Mouse (Mus musculus): ENCODE measurements around the gene Clta.

The Clta gene

DNA sequence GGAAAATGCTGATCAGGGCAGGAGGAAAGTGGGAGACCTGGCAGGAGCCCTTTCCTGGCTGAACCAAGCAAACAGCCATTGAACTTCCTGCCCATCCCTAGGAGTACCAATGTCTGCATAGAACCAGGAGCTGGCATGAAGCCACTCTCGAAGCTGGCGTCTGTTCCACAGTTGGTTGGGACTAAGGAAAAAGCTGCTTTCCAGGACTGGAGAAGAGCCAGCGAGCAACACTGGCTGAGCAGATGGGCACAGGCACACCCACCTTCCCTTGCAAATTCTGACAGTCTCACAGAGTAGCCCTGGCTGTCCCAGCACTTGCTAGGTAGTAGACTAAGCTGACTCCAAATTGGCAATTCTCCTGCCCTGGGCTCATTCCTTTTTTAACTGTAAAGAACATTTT is 24.5 kb upstream of the Clta start:
- CTCF ChIA-PET = interaction anchor here (1.0 to 2.2 kb wide), 2 partner anchors 21 to 73 kb away, joined by 3 to 6 read pairs; no protein-coding TSS in a partner anchor

DNA sequence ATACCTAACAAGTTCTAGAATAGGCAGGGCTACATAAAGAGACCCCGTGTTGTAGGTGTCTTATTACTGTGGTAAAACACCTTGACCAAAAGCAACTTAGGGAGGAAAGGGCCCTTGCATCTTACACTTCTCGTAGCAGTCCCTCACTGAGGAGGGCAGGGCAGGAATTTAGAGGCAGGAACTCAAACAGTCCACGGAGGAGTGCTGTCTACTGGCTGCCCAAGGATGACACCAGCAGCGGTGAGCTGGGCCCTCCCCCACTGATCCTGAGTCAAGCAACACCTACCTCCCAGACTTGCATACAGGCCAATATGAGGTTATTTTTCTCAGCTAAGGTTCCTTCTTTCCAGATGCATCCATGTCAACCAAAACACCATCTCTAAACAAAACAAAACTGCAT is 24.0 kb upstream of the Clta start:
- CTCF ChIA-PET = interaction anchor here (1.0 to 3.9 kb wide), 3 partner anchors 22 to 73 kb away, joined by 3 to 27 read pairs (median 6); no protein-coding TSS in a partner anchor

DNA sequence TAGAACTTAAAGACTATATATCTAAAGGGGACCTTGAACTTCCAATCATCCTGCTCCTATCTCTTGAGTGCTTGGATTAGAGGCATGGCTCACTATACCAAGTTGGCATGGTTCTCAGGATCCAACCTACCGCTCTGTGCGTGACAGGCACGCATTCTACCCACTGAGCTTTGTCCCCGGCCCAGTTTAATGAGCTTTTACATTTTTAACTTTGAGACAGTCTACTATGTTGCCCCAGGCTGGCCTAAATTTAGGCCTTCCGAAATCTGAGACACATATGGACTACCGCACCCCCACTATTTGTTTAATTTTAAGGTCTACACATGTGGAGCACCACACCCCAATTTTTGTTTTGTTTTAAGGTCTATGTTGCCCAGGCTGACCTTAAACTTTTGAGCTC is 23.4 kb upstream of the Clta start:
- CTCF ChIA-PET = interaction anchor here (1.0 to 3.9 kb wide), 3 partner anchors 23 to 74 kb away, joined by 3 to 27 read pairs (median 6); no protein-coding TSS in a partner anchor

DNA sequence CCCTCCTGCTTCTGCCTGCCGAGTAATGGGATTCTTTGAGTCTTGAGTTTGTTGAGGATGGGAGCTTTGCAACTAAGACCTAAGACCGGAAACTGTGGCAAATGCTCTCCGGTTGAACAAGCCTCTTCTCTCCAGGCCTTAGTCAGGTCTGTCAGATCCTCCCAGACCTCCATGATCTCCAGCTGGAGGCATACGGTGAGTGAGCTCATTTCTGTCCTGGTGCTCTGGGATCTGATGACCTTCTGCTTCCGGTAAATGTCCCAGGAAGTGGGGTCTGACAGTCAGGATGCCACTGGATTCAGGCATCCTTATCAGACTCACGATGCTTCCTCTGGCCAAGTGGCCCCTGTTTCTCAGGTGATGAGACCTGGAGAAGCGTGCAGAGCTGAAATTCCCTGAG is 23.0 kb upstream of the Clta start:
- CTCF ChIA-PET = interaction anchor here (2.2 to 3.9 kb wide), 2 partner anchors 56 to 74 kb away, joined by 6 to 27 read pairs; no protein-coding TSS in a partner anchor

DNA sequence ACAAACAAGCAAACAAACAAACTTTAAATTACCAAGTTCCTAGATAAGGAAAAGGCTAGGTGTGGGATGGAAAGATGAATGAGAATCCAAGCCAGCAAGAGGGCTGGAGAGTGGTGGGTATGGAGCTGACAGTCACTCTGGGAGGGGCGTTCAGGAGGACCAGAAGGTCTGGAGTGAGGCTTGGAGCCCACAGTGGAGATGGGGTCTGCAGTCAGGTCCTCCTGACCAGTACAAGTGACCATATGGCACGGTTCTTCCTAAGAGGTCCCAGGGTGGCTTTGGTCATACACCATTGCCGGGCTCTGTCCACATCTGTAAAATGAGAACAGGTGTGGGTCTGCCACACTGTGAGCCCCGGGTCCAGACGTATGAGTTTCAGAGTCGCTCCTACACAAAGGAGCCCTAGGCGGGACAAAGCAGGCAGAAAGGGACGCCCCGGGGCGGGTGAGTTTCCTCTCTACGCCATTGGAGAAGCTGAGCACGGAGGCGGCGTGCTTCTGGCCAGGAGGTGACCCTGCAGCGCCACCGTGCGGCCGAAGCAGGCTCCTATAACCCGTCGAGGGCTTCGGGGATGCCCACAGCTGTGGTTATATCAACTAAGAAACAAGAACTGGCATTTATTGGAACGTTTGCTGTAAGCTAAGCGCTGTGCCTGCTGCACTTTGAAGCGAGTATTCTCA is 22.1 kb upstream of the Clta start:
- CTCF ChIA-PET = interaction anchor here (0.6 to 3.9 kb wide), 4 partner anchors 10 to 75 kb away, joined by 3 to 27 read pairs (median 6); no protein-coding TSS in a partner anchor

DNA sequence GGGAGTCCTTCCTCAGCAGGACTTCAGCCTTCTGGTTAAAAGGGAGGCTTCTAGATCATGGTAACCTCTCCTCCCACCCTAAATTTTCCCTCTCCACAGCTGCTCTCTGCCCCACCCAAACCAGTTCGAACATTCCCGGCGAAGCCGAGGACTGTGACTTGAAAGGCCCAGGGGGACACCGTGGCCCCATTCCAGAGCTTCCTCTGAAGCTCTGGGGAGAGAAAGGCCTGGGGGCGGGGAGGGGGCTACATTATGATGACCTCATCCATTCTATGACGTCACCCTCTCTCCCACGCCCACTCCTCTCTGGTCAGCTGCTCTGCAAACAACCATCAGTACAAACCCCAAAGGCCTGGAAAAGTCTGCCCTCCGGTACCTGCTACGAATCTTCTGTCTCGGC is 21.1 kb upstream of the Clta start, which contains the start of gene Ccin:
TSS of gene Ccin (plus strand) at position 303 of the 400 bp plus-strand sequence.
- CTCF ChIA-PET = interaction anchor here (3.9 kb wide), 1 partner anchor 58 kb away, joined by 27 read pairs; no protein-coding TSS in a partner anchor

DNA sequence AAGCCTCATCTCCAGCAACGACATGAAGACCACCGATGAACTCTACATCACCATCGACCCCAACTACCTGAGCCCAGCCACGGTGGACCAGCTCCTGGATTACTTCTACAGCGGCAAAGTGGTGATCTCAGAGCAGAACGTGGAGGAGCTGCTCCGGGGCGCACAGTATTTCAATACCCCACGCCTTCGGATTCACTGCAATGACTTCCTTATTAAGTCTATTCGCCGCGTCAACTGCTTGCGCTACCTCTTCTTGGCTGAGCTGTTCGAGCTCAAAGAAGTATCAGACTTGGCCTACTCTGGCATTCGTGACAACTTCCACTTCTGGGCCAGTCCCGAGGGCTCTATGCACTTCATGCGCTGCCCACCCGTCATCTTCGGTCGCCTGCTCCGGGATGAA is 20.5 kb upstream of the Clta start:
- CTCF ChIA-PET = interaction anchor here (3.9 kb wide), 1 partner anchor 59 kb away, joined by 27 read pairs; no protein-coding TSS in a partner anchor

DNA sequence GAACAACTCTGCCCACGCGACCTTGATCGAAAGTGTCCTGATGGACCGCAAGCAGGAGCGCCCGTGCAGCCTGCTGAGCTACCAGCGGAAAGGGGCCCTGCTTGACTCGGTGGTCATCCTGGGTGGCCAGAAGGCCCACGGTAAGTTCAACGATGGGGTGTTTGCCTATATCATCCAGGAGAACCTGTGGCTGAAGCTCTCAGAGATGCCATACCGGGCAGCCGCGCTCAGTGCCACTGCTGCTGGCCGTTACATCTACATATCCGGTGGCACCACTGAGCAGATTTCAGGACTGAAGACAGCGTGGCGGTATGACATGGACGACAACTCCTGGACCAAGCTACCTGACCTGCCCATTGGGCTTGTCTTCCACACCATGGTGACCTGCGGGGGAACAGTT is 19.9 kb upstream of the Clta start:
- CTCF ChIA-PET = interaction anchor here (3.9 kb wide), 1 partner anchor 59 kb away, joined by 27 read pairs; no protein-coding TSS in a partner anchor

DNA sequence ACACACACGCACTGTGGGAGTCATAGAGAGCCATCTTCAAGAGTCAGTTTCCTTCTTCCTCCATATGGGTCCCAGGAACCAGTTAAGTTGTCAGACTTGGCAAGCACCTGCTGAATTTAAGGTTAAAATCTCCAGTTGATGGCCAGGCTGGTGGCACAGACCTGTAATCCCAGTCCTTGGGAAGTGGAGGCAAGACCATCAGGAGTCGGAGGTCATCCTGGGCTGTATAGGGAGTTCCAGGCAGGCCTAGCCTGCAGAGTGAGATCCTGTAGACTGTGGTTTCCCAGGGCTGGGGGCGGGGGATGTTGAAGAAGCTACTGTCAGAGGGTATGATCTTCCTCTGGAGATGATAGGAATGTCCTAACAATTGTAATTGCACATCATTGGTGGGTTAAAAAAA is 15.3 kb upstream of the Clta start:
- CTCF ChIA-PET = no interaction called here

DNA sequence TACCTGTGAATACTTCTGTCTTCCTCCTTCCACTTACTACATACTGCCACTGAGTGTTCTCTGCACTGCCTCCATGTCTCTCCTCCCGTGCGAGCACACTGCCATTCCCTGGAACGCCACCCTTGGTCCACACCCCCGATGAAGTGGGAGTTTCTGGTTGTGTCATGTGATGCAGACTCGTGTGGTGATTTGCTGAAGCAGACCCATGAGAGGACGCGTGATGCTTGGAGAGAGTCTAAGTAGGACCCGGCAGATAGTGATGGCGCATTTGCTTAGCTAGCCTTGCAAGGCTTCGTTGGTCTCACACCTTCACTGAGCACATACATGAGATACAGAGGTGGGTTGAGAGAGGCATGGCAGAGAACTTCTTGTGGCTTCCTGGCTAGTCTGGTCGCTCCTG is 11.2 kb upstream of the Clta start:
- CTCF ChIA-PET = no interaction called here

DNA sequence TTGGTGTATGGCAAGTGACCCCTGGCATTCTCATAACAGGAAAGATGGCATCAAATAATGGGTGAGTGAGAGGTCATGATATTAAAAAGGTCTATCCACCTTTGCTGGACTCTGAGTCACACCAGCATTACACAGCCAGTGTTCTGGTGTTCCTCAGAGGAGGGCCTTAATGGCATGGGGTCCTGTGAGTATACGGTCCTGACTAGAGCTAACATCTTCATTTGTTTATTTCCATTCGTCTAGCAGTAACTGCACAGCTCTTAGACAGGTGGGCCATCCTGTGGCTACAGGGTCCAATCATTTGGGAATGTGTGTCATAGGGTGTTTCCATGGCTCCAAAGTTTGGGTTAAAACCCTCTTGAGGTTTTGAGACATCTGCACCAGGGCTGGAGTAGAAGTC is 9.9 kb upstream of the Clta start:
- CTCF ChIA-PET = no interaction called here

DNA sequence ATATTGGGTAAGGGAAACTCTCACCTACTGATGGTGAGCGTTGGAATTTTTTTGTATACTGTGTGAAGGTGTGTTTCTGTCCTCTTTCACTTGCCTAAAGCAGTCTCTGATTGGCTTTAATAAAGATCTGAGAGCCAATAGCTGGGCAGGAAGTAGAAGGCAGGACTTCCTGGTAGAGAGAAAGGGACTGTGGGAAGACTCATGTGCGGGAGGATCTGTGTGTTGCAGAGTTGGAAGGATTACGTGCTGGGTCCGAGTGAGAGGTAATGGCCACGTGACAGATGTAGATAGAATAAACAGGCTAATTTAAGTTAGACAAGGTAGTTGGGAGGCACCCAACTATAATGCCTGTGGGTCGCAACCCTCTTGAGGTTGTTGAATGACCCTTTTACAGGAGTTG is 630 bp upstream of the Clta start:
- CTCF ChIA-PET = no interaction called here

DNA sequence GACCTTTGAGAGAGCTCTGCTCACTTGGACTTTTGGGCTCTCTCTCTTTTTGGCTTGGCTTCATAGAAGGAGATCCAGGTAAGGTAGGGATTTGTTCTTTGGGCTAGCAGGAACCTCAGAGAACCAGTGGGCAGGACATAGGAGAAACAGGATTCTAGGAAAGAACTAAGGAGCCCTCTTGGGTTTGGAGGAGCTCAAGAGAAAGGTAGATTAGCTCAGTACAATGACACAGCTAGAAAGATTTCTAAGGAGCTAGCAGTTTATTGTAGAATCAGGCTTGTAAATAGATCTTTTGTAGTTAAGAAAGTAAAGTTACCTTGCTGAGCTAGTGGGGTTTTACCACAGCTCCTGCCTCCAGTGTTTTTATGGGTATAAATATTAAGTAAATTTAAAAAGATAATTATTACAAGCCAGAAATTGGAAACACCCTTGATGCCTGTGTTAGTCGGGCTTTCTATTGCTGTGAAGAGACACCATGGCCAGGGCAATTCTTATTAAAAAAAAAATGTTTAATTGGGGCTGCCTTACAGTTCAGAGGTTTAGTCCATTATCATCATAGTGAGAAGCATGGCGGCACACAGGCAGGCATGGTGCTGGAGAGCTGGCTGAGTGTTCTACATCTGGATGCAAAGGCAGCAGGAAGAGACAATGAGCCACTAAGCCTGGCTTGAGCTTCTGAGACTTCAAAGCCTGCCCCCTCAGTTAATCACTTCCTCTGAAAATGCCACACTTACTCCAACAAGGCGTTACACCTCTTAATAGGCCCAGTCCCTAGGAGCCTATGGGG is 564 bp downstream of the Clta start:
- CTCF ChIA-PET = no interaction called here

DNA sequence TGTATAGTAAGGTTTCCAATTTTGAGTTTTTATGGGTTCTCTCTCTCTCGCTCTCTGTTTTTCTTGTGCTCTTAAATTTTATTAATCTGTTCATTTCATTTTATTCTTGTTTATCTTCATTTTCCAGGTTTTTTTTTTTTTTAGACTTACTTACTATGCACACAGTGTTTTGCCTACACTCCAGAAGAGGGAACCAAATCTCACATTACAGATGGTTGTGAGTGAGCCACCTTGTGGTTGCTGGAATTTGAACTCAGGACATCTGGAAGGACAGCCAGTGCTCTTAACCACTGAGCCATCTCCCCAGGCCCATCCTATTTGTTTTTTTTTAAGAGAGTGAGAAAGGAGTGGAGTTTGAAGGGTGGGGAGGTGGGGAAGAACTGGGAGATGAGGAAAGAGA is 5.9 kb downstream of the Clta start:
- CTCF ChIA-PET = no interaction called here

DNA sequence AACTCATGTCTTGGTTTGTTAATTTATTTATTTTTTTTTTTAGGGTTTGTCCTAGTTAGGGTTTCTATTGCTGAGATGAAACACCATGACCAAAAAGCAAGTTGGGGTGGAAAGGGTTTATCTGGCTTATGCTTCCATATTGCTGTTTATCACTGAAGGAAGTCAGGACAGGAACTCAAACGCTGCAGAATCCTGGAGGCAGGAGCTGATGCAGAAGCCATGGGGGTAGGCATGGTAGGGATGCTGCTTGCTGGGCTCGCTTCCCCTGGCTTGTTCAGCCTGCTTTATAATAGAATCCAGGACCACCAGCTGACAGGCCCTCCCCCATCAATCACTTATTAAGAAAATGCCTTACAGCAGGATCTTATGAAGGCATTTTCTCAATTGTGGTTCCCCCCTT is 6.6 kb downstream of the Clta start:
- CTCF ChIA-PET = no interaction called here

DNA sequence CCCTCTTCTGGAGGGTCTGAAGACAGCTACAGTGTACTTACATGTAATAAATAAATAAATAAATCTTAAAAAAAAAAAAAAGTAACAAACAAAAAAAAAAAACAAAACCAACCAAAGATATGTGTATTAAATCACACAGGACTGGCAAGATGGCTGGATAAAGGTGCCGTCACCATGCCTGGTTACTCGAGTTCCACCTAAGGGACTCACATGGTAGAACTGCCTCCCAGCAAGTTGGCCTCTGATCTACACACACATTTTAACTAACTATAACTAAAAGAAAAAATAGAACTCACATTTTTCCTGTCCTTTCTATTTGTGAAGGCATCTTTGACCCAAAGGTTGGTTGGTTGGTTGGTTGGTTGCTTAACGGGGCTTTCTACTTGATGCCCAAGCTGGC is 7.5 kb downstream of the Clta start:
- CTCF ChIA-PET = interaction anchor here (0.6 kb wide), 3 partner anchors 47 to 93 kb away, joined by 3 to 5 read pairs (median 4); no protein-coding TSS in a partner anchor

DNA sequence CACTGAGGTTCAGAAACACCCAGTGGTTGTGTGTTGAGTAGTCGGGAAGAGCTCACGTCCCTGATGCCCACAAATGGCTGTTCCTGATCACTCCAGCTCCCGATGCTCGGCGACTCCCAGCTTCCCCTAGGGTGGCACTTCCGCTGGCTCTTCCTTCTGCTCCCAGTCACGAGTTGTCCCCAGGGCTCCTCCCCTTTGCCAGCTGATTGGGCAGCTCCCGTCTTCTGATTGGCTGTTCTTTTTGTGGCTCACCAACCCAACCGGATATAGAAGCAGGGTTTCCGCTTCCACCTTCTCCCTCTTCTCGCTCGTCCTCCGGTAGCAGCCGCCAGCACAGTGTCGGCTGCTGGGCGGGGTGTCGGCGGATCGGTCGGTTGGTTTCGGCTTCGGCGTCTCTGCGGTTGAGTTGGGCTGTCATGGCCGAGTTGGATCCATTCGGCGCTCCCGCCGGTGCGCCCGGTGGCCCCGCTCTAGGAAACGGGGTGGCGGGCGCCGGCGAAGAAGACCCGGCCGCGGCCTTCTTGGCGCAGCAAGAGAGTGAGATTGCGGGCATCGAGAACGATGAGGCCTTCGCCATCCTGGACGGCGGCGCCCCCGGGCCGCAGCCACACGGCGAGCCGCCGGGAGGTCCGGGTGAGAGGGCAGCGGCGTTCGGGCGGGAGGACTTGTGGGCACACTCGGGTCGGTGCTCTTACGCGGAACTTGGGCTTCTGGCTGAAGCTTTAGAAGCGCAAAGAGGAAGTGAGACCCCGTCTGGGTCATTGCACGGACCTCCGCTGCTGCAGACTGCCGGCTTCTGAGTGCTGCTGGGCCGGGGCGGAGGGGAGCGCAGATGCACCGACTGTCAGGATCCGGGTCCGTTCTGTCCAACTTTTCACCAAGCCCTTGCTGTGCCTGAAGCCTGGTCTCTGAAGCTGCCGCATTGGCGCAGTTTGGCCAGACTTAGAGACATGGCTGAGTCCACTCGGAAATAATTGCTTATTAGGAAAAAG is 8.4 kb downstream of the Clta start:
- CTCF ChIA-PET = interaction anchor here (0.6 kb wide), 1 partner anchor 48 kb away, joined by 4 read pairs; no protein-coding TSS in a partner anchor

DNA sequence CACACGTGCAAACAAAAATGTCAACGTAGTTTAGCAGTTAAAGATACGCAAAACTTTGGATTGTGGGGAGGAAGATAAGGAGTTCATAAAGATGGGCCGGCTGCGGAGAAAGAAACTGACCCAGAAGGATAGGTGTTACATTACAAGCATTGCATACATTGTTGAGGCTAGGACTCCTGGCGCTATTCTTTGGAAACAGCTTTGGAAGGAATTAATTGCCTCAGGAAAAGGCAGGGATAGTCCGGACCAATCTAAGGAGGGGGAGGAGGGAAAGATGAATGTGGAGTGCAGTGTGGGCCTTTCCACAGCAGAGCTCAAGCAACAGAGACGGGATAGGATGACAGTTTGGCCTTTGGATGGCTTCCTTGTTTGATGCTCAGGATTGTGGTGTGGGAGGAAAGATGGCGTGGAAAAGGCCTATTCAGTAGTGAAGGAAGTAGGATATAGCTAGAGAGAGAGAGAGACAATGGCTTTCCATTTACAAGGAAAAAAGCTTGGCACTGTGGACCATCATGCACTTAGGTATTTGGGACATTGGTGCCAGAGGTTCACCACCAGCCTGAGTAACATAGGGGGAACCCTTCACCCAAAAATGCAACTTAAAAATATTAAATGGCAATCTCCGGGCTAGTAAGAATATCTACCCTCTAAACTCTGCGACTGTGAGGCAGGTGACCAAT is 9.3 kb downstream of the Clta start:
- CTCF ChIA-PET = interaction anchor here (0.6 kb wide), 1 partner anchor 76 kb away, joined by 3 read pairs; no protein-coding TSS in a partner anchor

DNA sequence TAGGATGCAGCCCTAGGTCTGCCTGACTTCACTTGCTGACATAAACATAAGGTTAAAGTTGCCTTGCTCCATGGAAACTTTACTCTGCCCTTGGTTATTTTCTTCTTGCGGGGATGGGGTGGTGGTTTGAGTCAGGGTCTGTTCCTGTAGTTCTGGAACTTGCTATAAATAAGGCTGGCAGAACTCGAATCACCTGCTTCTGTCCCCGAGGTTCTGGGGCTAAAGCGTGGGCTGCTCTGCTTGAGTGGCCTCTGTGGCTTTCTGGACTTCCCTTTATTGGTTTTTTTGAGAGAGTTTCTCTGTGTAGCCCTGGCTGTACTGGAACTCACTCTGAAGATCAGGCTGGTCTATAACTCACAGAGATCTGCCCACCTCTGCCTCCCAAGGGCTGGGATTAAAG is 11.8 kb downstream of the Clta start:
- CTCF ChIA-PET = no interaction called here

DNA sequence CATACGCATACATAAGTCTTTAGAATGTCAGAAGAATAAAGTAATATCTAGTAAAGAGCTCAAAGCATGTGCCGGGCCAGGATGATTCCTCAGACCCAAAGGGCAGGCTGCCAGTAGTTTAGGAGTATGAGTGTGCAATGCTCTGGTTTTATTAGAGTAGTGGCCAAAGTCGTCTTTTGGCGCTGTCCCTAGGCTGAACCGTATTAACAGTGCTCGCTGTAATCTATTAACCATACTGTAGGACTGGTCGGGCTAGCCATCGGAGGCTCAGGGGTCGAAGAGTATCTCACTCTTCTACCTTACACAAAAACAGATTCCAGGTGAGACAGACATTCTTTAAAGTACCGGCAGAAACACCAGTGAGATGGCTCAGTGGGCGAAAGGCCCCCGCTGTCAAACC is 12.5 kb downstream of the Clta start:
- CTCF ChIA-PET = interaction anchor here (0.5 kb wide), 1 partner anchor 46 kb away, joined by 16 read pairs; no protein-coding TSS in a partner anchor

DNA sequence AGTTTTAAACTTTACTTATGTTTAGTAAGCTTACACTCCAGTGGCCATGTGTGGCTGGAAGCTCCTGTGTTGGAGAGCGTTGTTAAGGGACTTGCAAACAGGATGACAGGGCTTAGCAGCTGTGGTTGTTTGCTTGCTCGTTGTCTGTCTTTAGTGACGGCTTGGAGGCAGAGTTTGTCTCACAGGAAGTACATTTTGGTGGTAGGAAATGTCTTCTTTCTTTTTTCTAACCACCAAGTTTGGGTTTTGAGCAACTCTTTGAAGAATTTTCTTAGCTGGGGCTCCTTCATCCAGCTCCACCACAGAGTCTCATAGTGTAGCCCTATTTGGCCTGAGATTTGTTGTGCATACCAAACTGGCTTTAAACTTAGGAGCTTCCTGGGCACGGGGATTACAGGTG is 18.1 kb downstream of the Clta start:
- CTCF ChIA-PET = no interaction called here

All from spleen, embryonic (tissue).